Mouse (Mus musculus) central nervous system, embryonic 14 days (tissue): ENCODE data around the gene Kazald1. TPM values are rescaled to one million over a fixed set of nuclear protein-coding genes. Genes with fewer than 3 reads are reported as not detected.

Source experiments
- polyA plus RNA-seq: library from polyadenylated mRNA; depleted of rRNA; stranded (reverse); fragments of >200 nt; gene quantifications from 2 replicates; pipeline ENCODE4 v1.2.3, GENCODE M21; 2012; rRNA removed

Kazald1 gene
- polyA plus RNA-seq: 2.7 and 6.7 TPM in 2 replicates

DNA sequence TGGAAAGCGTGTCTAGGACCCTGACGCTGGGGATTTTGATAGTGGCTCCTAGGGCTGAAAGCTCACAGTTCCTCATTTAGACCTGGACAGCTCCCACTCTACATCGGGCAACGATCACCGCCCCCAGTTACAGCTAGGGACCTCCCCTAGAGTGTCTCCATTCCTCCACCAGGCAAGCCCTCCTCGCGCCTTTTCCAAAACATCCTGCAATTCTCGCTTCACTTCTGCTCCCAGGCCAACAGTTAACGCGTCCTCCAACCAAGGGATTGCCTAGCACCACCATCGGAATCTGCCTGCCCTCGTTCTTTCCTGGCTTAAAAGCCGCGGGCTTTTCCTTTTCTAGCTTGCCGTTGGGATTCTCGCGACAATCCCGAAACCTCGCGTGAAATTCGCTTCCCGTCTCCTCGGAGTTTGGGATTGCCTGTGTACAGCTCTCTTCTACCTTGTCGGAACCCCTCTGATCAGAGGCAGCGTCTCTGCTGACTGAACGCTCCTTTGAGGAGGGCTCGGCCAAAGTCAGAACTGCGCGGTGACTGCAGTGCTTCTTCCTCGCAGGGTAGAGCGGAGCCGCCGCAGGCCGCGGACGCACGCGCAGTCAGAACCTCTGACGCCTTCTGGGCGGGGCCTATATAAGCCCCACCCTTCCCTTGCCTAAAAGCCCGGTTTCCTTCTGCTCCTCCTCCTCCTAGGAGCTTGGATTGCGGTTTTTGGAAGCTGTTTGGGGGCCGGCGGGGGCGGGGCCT is at the start of gene Kazald1:
TSS of gene Kazald1 (plus strand) at position 662 of the 743 bp plus-strand sequence.

DNA sequence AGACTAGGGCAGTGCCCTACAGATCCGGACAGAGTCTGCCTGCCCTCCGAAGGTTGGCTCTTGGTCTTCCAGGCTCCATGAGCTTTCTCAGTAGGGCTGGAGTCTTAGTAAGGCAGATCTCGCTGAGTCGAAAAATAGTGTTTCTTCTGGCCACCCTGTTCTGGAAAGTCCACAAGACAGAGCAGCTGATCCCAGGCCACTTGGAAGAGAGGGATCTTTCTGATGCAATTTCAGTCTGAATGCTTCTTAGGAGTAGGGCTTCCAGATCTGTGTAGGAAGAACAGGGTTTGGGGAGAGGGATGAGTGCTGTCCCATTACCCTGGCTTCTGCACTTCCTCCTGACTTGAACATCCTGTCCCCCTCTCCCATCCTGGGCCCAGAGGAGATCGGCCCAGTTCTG is 29.4 kb upstream of the Kazald1 start, which contains the start of gene Pdzd7:
TSS of gene Pdzd7 (minus strand) at position 67 of the 400 bp plus-strand sequence.

DNA sequence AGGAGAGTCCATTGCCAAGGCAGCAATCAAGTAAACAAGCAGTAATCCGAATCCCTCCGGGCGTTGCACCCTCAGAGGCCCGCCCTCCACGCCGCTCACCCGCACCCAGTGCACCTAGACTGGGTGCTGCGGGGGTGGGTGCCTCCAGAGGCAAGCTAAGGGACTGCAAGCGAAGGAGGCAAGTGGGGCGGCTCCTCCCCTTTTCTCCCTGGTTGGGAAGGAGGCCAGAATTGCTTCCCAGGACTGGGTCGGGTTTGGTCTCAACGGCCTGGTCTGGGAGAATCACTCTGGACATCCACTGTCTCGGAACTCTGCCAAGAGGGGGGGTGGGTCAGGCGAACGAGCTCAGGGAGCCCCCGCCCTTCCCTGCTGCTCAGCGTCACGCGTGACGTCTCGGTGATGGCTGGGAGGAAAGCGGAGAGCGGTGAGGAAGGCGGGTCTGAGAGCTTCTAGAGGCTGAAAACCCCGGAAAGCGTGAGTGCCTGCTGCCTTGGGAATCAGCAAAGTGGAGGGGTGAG is 27.6 kb upstream of the Kazald1 start, which contains the start of gene Sfxn3:
TSS of gene Sfxn3 (plus strand) at position 87 of the 518 bp plus-strand sequence.

Other genes starting within 250 kb of the Kazald1 start
- gene Slf2, start 144.1 kb upstream of the Kazald1 start, polyA plus RNA-seq: 45.7 and 46.5 TPM in 2 replicates
- 173 and 175 TPM in 2 replicates for gene Sema4g, start 86.1 kb upstream of the Kazald1 start, polyA plus RNA-seq
- 16.9 and 18.3 TPM in 2 replicates for gene Twnk, start 69.6 kb upstream of the Kazald1 start, polyA plus RNA-seq
- 84.1 and 84.8 TPM in 2 replicates for gene Mrpl43, start 68.8 kb upstream of the Kazald1 start, polyA plus RNA-seq
- gene Lzts2, start 60.8 kb upstream of the Kazald1 start, polyA plus RNA-seq: 47.5 and 50.5 TPM in 2 replicates
- 7.8 and 8.1 TPM in 2 replicates for gene Pdzd7, start 29.5 kb upstream of the Kazald1 start, polyA plus RNA-seq
- 75.8 and 81.4 TPM in 2 replicates for gene Sfxn3, start 27.7 kb upstream of the Kazald1 start, polyA plus RNA-seq
- 0.90 and 2.9 TPM in 2 replicates for gene Tlx1, start 75.4 kb downstream of the Kazald1 start, polyA plus RNA-seq
- 5.0 and 6.2 TPM in 2 replicates for gene Lbx1, start 160.6 kb downstream of the Kazald1 start, polyA plus RNA-seq